Mouse (Mus musculus) adrenal gland, postnatal 14 days (tissue): ENCODE results near the gene Ninj2. TPM values are rescaled to one million over a fixed set of nuclear protein-coding genes. Genes with fewer than 3 reads are reported as not detected.

ENCODE experiments used
- DNase-seq: peaks from one replicate; pipeline ENCODE4 v3.0.0; 2021; ENCODE audit warnings: mixed read lengths
- total RNA-seq: library from RNA; stranded (reverse); gene quantifications from 2 replicates; pipeline ENCODE4 v1.2.3, GENCODE M21; 2021

Gene Ninj2
- total RNA-seq, 1 experiment from 2014 or later, result not detected

GRCm38 (mm10) chr6:120145439-120145838 lies 52.3 kb downstream of the Ninj2 start:
- peak; percentile 32 for DNase-seq

GRCm38 (mm10) chr6:120146676-120147075 lies 53.5 kb downstream of the Ninj2 start:
- no peak for DNase-seq

- no peak for DNase-seq
These were observed 54.3 kb downstream of the Ninj2 start for GRCm38 (mm10) chr6:120147411-120147810.

GRCm38 (mm10) chr6:120148716-120149392 lies 55.7 kb downstream of the Ninj2 start:
- peak; percentile 56 for DNase-seq

- no peak for DNase-seq
These were observed 56.4 kb downstream of the Ninj2 start for GRCm38 (mm10) chr6:120149458-120150120.

- peak; percentile 35 for DNase-seq
These were observed 57.1 kb downstream of the Ninj2 start for GRCm38 (mm10) chr6:120150206-120150605.

- DNase-seq, result peak; percentile 43
These were observed 58.5 kb downstream of the Ninj2 start for GRCm38 (mm10) chr6:120151616-120152053.

GRCm38 (mm10) chr6:120152739-120153696 lies 59.9 kb downstream of the Ninj2 start:
- no peak for DNase-seq

- DNase-seq, result peak; percentile 41
These were observed 61.6 kb downstream of the Ninj2 start for GRCm38 (mm10) chr6:120154526-120155309.

GRCm38 (mm10) chr6:120155510-120155909 lies 62.4 kb downstream of the Ninj2 start:
- no peak for DNase-seq

GRCm38 (mm10) chr6:120157479-120157878 lies 64.3 kb downstream of the Ninj2 start:
- no peak for DNase-seq

GRCm38 (mm10) chr6:120159133-120159901 lies 66.2 kb downstream of the Ninj2 start:
- peak; percentile 52 for DNase-seq

- DNase-seq, result no peak
These were observed 69.8 kb downstream of the Ninj2 start for GRCm38 (mm10) chr6:120162928-120163327.

- DNase-seq, result no peak
These were observed 71.6 kb downstream of the Ninj2 start for GRCm38 (mm10) chr6:120164765-120165164.

- DNase-seq, result no peak
These were observed 74.4 kb downstream of the Ninj2 start for GRCm38 (mm10) chr6:120167574-120167973.

- DNase-seq, result peak; percentile 0
These were observed 79.3 kb downstream of the Ninj2 start for GRCm38 (mm10) chr6:120172294-120173017.

- DNase-seq, result no peak
These were observed 81.0 kb downstream of the Ninj2 start for GRCm38 (mm10) chr6:120174028-120174601.

- peak; percentile 29 for DNase-seq
These were observed 81.5 kb downstream of the Ninj2 start for GRCm38 (mm10) chr6:120174602-120175115.

GRCm38 (mm10) chr6:120175650-120176049 lies 82.5 kb downstream of the Ninj2 start:
- DNase-seq, result no peak
